Mouse (Mus musculus): ENCODE results near the gene Lce1h. TPM values are rescaled to one million over a fixed set of nuclear protein-coding genes. Genes with fewer than 3 reads are reported as not detected.

Gene Lce1h
- polyA plus RNA-seq (2016; fragmentation: Nextera tagmentation; extraction: Ambion mirVana) = not detected in 2 replicates

- 95% methylated on average over 1 of the region's 1 CpGs for WGBS
- Histone ChIP-seq H3K4me3 (replicated peaks) (no peak within 1 kb of the TSS), H3K9ac (replicated peaks) (no peak within 1 kb of the TSS), H3K9me3 (no peaks in the 10 kb centered on the region), H3K27me3 (no peaks in the 10 kb centered on the region), H3K36me3 (no peaks in the 10 kb centered on the region), H3K4me2 (no peak within 1 kb of the TSS), H3K27ac (no peak within 1 kb of the TSS), H3K4me1 (replicated peaks) (no peaks in the 10 kb centered on the region)
- ATAC-seq (ENCODE audit: insufficient number of reproducible peaks, insufficient read depth, low FRiP score, low TSS enrichment, low read depth) = no peak
These were observed at the start of gene Lce1h for GRCm38 (mm10) chr3:92764965-92765364. TSS of gene Lce1h (minus strand) at chr3:92765065.

- Histone ChIP-seq H3K4me2 (no peak within 1 kb of the TSS), H3K9me3 (no peaks in the 10 kb centered on the region), H3K4me1 (replicated peaks) (no peaks in the 10 kb centered on the region), H3K36me3 (no peaks in the 10 kb centered on the region), H3K4me3 (replicated peaks) (no peak within 1 kb of the TSS), H3K27ac (no peak within 1 kb of the TSS), H3K27me3 (no peaks in the 10 kb centered on the region), H3K9ac (replicated peaks) (no peak within 1 kb of the TSS)
- no peak for ATAC-seq (ENCODE audit: insufficient number of reproducible peaks, insufficient read depth, low FRiP score, low TSS enrichment, low read depth)
These were observed 42.9 kb upstream of the Lce1h start, which contains the start of gene Lce1k for GRCm38 (mm10) chr3:92807791-92808190. TSS of gene Lce1k (minus strand) at chr3:92807891.

- Histone ChIP-seq H3K9ac (replicated peaks) (no peak within 1 kb of the TSS), H3K4me2 (no peak within 1 kb of the TSS), H3K9me3 (no peaks in the 10 kb centered on the region), H3K4me3 (replicated peaks) (no peak within 1 kb of the TSS), H3K4me1 (replicated peaks) (no peaks in the 10 kb centered on the region), H3K36me3 (no peaks in the 10 kb centered on the region), H3K27me3 (no peaks in the 10 kb centered on the region), H3K27ac (no peak within 1 kb of the TSS)
- no peak for ATAC-seq (ENCODE audit: insufficient number of reproducible peaks, insufficient read depth, low FRiP score, low TSS enrichment, low read depth)
- WGBS = 86% methylated on average over 1 of the region's 1 CpGs
These were observed 25.5 kb upstream of the Lce1h start, which contains the start of gene Lce1j for GRCm38 (mm10) chr3:92790414-92790813. TSS of gene Lce1j (minus strand) at chr3:92790514.

- Histone ChIP-seq H3K27ac (no peak within 1 kb of the TSS), H3K4me2 (no peak within 1 kb of the TSS), H3K36me3 (no peaks in the 10 kb centered on the region), H3K4me3 (replicated peaks) (no peak within 1 kb of the TSS), H3K9me3 (no peaks in the 10 kb centered on the region), H3K27me3 (no peaks in the 10 kb centered on the region), H3K4me1 (replicated peaks) (no peaks in the 10 kb centered on the region), H3K9ac (replicated peaks) (no peak within 1 kb of the TSS)
- no peak for ATAC-seq (ENCODE audit: insufficient number of reproducible peaks, insufficient read depth, low FRiP score, low TSS enrichment, low read depth)
- WGBS = 76% methylated on average over 1 of the region's 1 CpGs
These were observed 13.9 kb upstream of the Lce1h start, which contains the start of gene Lce1i for GRCm38 (mm10) chr3:92778799-92779198. TSS of gene Lce1i (minus strand) at chr3:92778899.

GRCm38 (mm10) chr3:92771573-92771972 is 6.7 kb upstream of the Lce1h start:
- Histone ChIP-seq H3K9ac (replicated peaks) (no peak overlapping the region), H3K36me3 (no peaks in the 10 kb centered on the region), H3K9me3 (no peaks in the 10 kb centered on the region), H3K4me2 (no peak overlapping the region), H3K4me1 (replicated peaks) (no peaks in the 10 kb centered on the region), H3K27ac (no peak overlapping the region), H3K4me3 (replicated peaks) (no peak overlapping the region), H3K27me3 (no peaks in the 10 kb centered on the region)
- ATAC-seq (ENCODE audit: insufficient number of reproducible peaks, insufficient read depth, low FRiP score, low TSS enrichment, low read depth) = no peak
- WGBS = 19% methylated on average over 3 of the region's 3 CpGs

GRCm38 (mm10) chr3:92753197-92753596 is 11.7 kb downstream of the Lce1h start:
- WGBS = 39% methylated on average over 3 of the region's 3 CpGs
- ATAC-seq (ENCODE audit: insufficient number of reproducible peaks, insufficient read depth, low FRiP score, low TSS enrichment, low read depth) = no peak
- no peaks in the 10 kb centered on the region for H3K27me3 ChIP-seq

GRCm38 (mm10) chr3:92752238-92752637 is 12.6 kb downstream of the Lce1h start, which contains the start of gene Lce1g:
TSS of gene Lce1g (minus strand) at chr3:92752338.
- no peak within 1 kb of the TSS for H3K4me3 ChIP-seq (replicated peaks)
- no peak for ATAC-seq (ENCODE audit: insufficient number of reproducible peaks, insufficient read depth, low FRiP score, low TSS enrichment, low read depth)
- H3K9me3 ChIP-seq = no peaks in the 10 kb centered on the region
- H3K4me2 ChIP-seq = no peak within 1 kb of the TSS
- no peaks in the 10 kb centered on the region for H3K4me1 ChIP-seq (replicated peaks)
- 83% methylated on average over 1 of the region's 1 CpGs for WGBS
- H3K9ac ChIP-seq (replicated peaks) = no peak within 1 kb of the TSS
- no peaks in the 10 kb centered on the region for H3K36me3 ChIP-seq
- H3K27me3 ChIP-seq = no peaks in the 10 kb centered on the region
- H3K27ac ChIP-seq = no peak within 1 kb of the TSS

More at GRCm38 (mm10) chr3:92753197-92753596, 11.7 kb downstream of the Lce1h start:
- H3K9me3 ChIP-seq = no peaks in the 10 kb centered on the region
- H3K4me2 ChIP-seq = no peak overlapping the region
- no peaks in the 10 kb centered on the region for H3K36me3 ChIP-seq
- H3K9ac ChIP-seq (replicated peaks) = no peak overlapping the region
- no peak overlapping the region for H3K27ac ChIP-seq
- no peak overlapping the region for H3K4me3 ChIP-seq (replicated peaks)
- H3K4me1 ChIP-seq (replicated peaks) = no peaks in the 10 kb centered on the region

- Histone ChIP-seq H3K4me3 (replicated peaks) (no peak within 1 kb of the TSS), H3K36me3 (no peaks in the 10 kb centered on the region), H3K9ac (replicated peaks) (no peak within 1 kb of the TSS), H3K9me3 (no peaks in the 10 kb centered on the region), H3K27me3 (no peaks in the 10 kb centered on the region), H3K4me1 (replicated peaks) (no peaks in the 10 kb centered on the region), H3K27ac (no peak within 1 kb of the TSS), H3K4me2 (no peak within 1 kb of the TSS)
- 65% methylated on average over 1 of the region's 1 CpGs for WGBS
- no peak for ATAC-seq (ENCODE audit: insufficient number of reproducible peaks, insufficient read depth, low FRiP score, low TSS enrichment, low read depth)
These were observed 25.9 kb downstream of the Lce1h start, which contains the start of gene Gm38119 for GRCm38 (mm10) chr3:92738996-92739395. TSS of gene Gm38119 (minus strand) at chr3:92739096.

- H3K4me1 ChIP-seq (replicated peaks) = no peaks in the 10 kb centered on the region
- WGBS = 84% methylated on average over 5 of the region's 5 CpGs
These were observed 42.2 kb downstream of the Lce1h start for GRCm38 (mm10) chr3:92722631-92723030.

GRCm38 (mm10) chr3:92720250-92720649 is 44.6 kb downstream of the Lce1h start, which contains the start of gene Lce1f:
TSS of gene Lce1f (minus strand) at chr3:92720350.
- no peaks in the 10 kb centered on the region for H3K36me3 ChIP-seq
- no peak for ATAC-seq (ENCODE audit: insufficient number of reproducible peaks, insufficient read depth, low FRiP score, low TSS enrichment, low read depth)
- WGBS = 77% methylated on average over 3 of the region's 3 CpGs

More at GRCm38 (mm10) chr3:92722631-92723030, 42.2 kb downstream of the Lce1h start:
- H3K4me3 ChIP-seq (replicated peaks) = no peak overlapping the region
- no peak overlapping the region for H3K9ac ChIP-seq (replicated peaks)
- no peak overlapping the region for H3K4me2 ChIP-seq
- ATAC-seq (ENCODE audit: insufficient number of reproducible peaks, insufficient read depth, low FRiP score, low TSS enrichment, low read depth) = no peak
- H3K9me3 ChIP-seq = no peaks in the 10 kb centered on the region
- H3K27ac ChIP-seq = no peak overlapping the region
- H3K27me3 ChIP-seq = no peaks in the 10 kb centered on the region
- H3K36me3 ChIP-seq = no peaks in the 10 kb centered on the region

GRCm38 (mm10) chr3:92715122-92715521 is 49.7 kb downstream of the Lce1h start:
- no peaks in the 10 kb centered on the region for H3K4me1 ChIP-seq (replicated peaks)
- H3K27ac ChIP-seq = no peak overlapping the region
- no peaks in the 10 kb centered on the region for H3K9me3 ChIP-seq
- no peak overlapping the region for H3K9ac ChIP-seq (replicated peaks)
- H3K4me2 ChIP-seq = no peak overlapping the region
- H3K27me3 ChIP-seq = no peaks in the 10 kb centered on the region
- no peak overlapping the region for H3K4me3 ChIP-seq (replicated peaks)
- ATAC-seq (ENCODE audit: insufficient number of reproducible peaks, insufficient read depth, low FRiP score, low TSS enrichment, low read depth) = no peak
- no peaks in the 10 kb centered on the region for H3K36me3 ChIP-seq

More at GRCm38 (mm10) chr3:92720250-92720649, 44.6 kb downstream of the Lce1h start, which contains the start of gene Lce1f:
- Histone ChIP-seq H3K4me2 (no peak within 1 kb of the TSS), H3K4me3 (replicated peaks) (no peak within 1 kb of the TSS), H3K4me1 (replicated peaks) (no peaks in the 10 kb centered on the region), H3K27ac (no peak within 1 kb of the TSS), H3K9me3 (no peaks in the 10 kb centered on the region), H3K9ac (replicated peaks) (no peak within 1 kb of the TSS), H3K27me3 (no peaks in the 10 kb centered on the region)

Data from limb, embryonic 12.5 days (tissue).